Mouse (Mus musculus): Measurements from ENCODE around the gene Olfr68.
"Not testable (repeated sequence)": the region's sequence is repeated elsewhere in the genome, so short reads cannot be mapped to it uniquely, and the experiment has no call there.

Olfr68 gene

GRCm38 (mm10) chr7:103762212-103762611 is 17.3 kb downstream of the Olfr68 start:
- DNase-seq (ENCODE audit: low spot score): not testable (repeated sequence)

- DNase-seq (ENCODE audit: low spot score): no peak
Observed at GRCm38 (mm10) chr7:103757233-103757632, 22.3 kb downstream of the Olfr68 start, which contains the start of gene Olfr630. Gene Olfr630, minus strand, starts transcription at chr7:103757333.

- no peak for DNase-seq (ENCODE audit: low spot score)
Observed at GRCm38 (mm10) chr7:103744843-103745242, 34.7 kb downstream of the Olfr68 start, which contains the start of gene Olfr629. Gene Olfr629, minus strand, starts transcription at chr7:103744943.

GRCm38 (mm10) chr7:103730074-103730473 is 49.4 kb downstream of the Olfr68 start, which contains the start of gene Olfr628:
Gene Olfr628, plus strand, starts transcription at chr7:103730374.
- DNase-seq (ENCODE audit: low spot score): no peak

Measured in layer of hippocampus, adult 11-12 months (tissue).